Mouse (Mus musculus) brain, embryonic 14.5 days (tissue): ENCODE measurements at regions not wholly inside any gene's neighbourhood (a gene's known extent, or its start where the extent isn't known, plus 50 kb on each side); places are given as distances from the start of the nearest gene placed in this dataset.

Experiments used
- CTCF ChIP-seq: fragments of 200-500 bp; IDR thresholded peaks from 2 replicates; pipeline ENCODE4 v1.5.1; 2012; ENCODE audit warnings: inconsistent platforms, mild to moderate bottlenecking, moderate library complexity, borderline replicate concordance; ENCODE audit not compliant: insufficient read depth, insufficient read length; ENCODE audit errors: extremely low read depth
- POLR2A ChIP-seq: fragments of 200-500 bp; IDR thresholded peaks from 2 replicates; pipeline ENCODE4 v1.6.1; 2012; ENCODE audit warnings: mild to moderate bottlenecking, inconsistent platforms, borderline replicate concordance; ENCODE audit not compliant: poor library complexity, insufficient read depth, insufficient read length, severe bottlenecking; ENCODE audit errors: extremely low read depth

- no peak for TF ChIP-seq CTCF
- TF ChIP-seq POLR2A: no peak
Measured at GRCm38 (mm10) chr5:43390997-43391396, 124.3 kb upstream of the C1qtnf7 start.
